Mouse (Mus musculus) limb, embryonic 14.5 days (tissue): ENCODE measurements at regions not wholly inside any gene's neighbourhood (a gene's known extent, or its start where the extent isn't known, plus 50 kb on each side); places are given as distances from the start of the nearest gene placed in this dataset.

Experiments used
- ATAC-seq: fragments of 200-750 bp; cut with Nextera tagmentation; 2 replicates; pipeline ENCODE4 v1.8.0; 2017; ENCODE audit warnings: low read depth, moderate number of reproducible peaks, moderate TSS enrichment; ENCODE audit not compliant: low FRiP score
- DNase-seq: peaks from one replicate; pipeline ENCODE4 v3.0.0-alpha.2; 2015; ENCODE audit warnings: low spot score
- H3K27ac ChIP-seq: fragments of 300-500 bp; sonication (generic); replicated peaks from 2 replicates; pipeline ENCODE4 v1.5.1; 2014; ENCODE audit warnings: low read depth, mild to moderate bottlenecking, low read length, moderate library complexity, mixed read lengths
- H3K27me3 ChIP-seq: fragments of 300-500 bp; sonication (generic); 2 replicates; pipeline ENCODE4 v1.6.1; 2014; ENCODE audit warnings: low read length, mixed read lengths; ENCODE audit not compliant: control insufficient read depth, insufficient read depth
- H3K36me3 ChIP-seq: fragments of 300-500 bp; sonication (generic); 2 replicates; pipeline ENCODE4 v1.6.1; 2014; ENCODE audit warnings: mild to moderate bottlenecking, low read length, moderate library complexity, mixed read lengths; ENCODE audit not compliant: control insufficient read depth, insufficient read depth
- H3K4me1 ChIP-seq: fragments of 300-500 bp; sonication (generic); 2 replicates; pipeline ENCODE4 v1.6.1; 2014; ENCODE audit warnings: antibody characterized with exemption, low read length, mixed read lengths; ENCODE audit not compliant: control insufficient read depth, insufficient read depth
- H3K4me2 ChIP-seq: fragments of 300-500 bp; sonication (generic); replicated peaks from 2 replicates; pipeline ENCODE4 v1.6.1; 2014; ENCODE audit warnings: low read depth, mild to moderate bottlenecking, low read length, moderate library complexity; ENCODE audit not compliant: severe bottlenecking
- H3K4me3 ChIP-seq: fragments of 300-500 bp; sonication (generic); replicated peaks from 2 replicates; pipeline ENCODE4 v1.5.1; 2014; ENCODE audit warnings: low read length
- H3K9ac ChIP-seq: fragments of 300-500 bp; sonication (generic); 2 replicates; pipeline ENCODE4 v1.6.1; 2014; ENCODE audit warnings: mild to moderate bottlenecking, low read depth, low read length, moderate library complexity; ENCODE audit not compliant: severe bottlenecking
- H3K9me3 ChIP-seq: fragments of 300-500 bp; sonication (generic); 2 replicates; pipeline ENCODE4 v1.6.1; 2016; ENCODE audit warnings: low read length; ENCODE audit not compliant: control insufficient read depth
- POLR2A ChIP-seq: fragments of 200-500 bp; IDR thresholded peaks from 2 replicates; pipeline ENCODE4 v1.8.0; 2012; ENCODE audit warnings: inconsistent platforms, mild to moderate bottlenecking, moderate library complexity, borderline replicate concordance; ENCODE audit not compliant: insufficient read depth, insufficient read length; ENCODE audit errors: extremely low read depth
- WGBS: fragments of 180-500 bp; shearing (Covaris S2); extraction: QIAGEN DNeasy Blood & Tissue Kit; methylation state at CpG from one replicate; pipeline ENCODE4 v1.1.7; 2014; 5-methylcytosine and 5-hydroxymethylcytosine counted together

DNA sequence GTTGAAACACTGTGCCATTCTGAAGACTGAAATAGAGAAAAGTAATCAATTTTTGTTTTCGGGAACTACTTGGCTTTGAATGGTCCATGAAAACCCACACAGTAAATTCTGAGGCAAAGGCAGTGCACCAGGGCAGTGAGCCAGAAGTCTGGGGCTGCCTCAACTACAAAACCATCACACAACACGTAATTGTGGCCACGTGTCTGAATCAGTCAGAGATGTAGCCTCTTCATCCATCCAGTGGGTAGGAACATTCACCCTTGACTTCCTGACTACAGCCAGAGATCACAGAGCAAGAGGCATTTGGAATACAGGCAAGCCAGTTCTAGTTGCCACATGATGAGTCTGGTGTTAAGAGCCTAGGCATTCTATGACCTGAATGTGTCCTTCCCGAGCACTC, 432.3 kb downstream of the Gsdmc2 start:
- no peaks in the 10 kb centered on the region for H3K27me3 ChIP-seq
- no peaks in the 10 kb centered on the region for H3K4me1 ChIP-seq
- TF ChIP-seq POLR2A = no peak
- 67% methylated on average over 4 of the region's 4 CpGs for WGBS
- ATAC-seq = no peak
- H3K27ac ChIP-seq = no peak overlapping the region
- no peak for DNase-seq
- H3K9ac ChIP-seq = no peak overlapping the region
- H3K4me2 ChIP-seq = no peak overlapping the region
- H3K4me3 ChIP-seq = no peak overlapping the region
- H3K36me3 ChIP-seq = no peaks in the 10 kb centered on the region
- no peaks in the 10 kb centered on the region for H3K9me3 ChIP-seq

DNA sequence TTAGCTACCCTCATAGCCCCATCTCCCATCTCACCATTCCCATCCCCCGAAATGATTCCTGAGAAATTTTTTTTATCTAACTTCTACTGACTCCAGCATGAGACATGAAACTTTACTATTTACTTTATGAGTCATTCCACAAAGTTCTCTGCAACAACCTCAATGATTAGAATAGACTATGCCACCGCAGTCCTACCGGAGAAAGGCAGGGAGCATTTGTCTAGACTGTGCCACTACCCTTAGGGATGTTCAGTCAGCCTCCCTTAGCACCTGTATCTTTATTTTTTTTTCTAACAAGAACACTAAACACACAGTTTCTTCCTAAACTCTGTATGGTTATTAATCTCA, 433.2 kb downstream of the Gsdmc2 start:
- no peaks in the 10 kb centered on the region for H3K9me3 ChIP-seq
- 90% methylated on average over 3 of the region's 3 CpGs for WGBS
- no peak overlapping the region for H3K4me2 ChIP-seq
- H3K27me3 ChIP-seq = no peaks in the 10 kb centered on the region
- no peak overlapping the region for H3K4me3 ChIP-seq
- no peak for ATAC-seq
- no peak for TF ChIP-seq POLR2A
- H3K36me3 ChIP-seq = no peaks in the 10 kb centered on the region
- H3K4me1 ChIP-seq = no peaks in the 10 kb centered on the region
- no peak for DNase-seq
- no peak overlapping the region for H3K9ac ChIP-seq
- no peak overlapping the region for H3K27ac ChIP-seq

- no peak for TF ChIP-seq POLR2A
- no peaks in the 10 kb centered on the region for H3K9me3 ChIP-seq
- DNase-seq (no peak), ATAC-seq (no peak)
- H3K27me3 ChIP-seq = no peaks in the 10 kb centered on the region
- no peak overlapping the region for H3K27ac ChIP-seq
- WGBS = 73% methylated on average over 11 of the region's 11 CpGs
- no peak overlapping the region for H3K9ac ChIP-seq
- no peaks in the 10 kb centered on the region for H3K36me3 ChIP-seq
- no peaks in the 10 kb centered on the region for H3K4me1 ChIP-seq
- no peak overlapping the region for H3K4me3 ChIP-seq
- no peak overlapping the region for H3K4me2 ChIP-seq
Observed at GRCm38 (mm10) chr15:63410994-63411770, 433.8 kb downstream of the Gsdmc2 start.

DNA sequence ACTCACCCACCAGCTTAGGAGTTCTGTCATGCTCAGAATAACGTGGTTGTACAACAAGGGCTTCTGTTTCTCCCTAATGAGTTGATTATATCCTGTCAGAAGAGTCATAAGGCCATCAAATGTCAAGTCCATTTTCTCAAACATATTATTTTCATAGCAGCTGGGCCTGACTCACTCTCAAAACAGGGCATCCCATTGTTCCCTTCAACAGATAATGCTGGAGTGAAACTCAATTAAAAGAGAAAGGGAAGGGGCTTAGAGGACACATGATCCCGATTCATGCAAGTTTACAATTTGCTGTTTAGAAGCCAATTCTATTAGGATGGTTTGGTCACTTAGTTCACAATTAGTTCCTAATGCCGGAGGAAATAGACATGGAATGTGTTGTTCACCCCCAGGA, 444.5 kb downstream of the Gsdmc2 start:
- H3K9ac ChIP-seq = no peak overlapping the region
- no peak overlapping the region for H3K4me3 ChIP-seq
- no peaks in the 10 kb centered on the region for H3K9me3 ChIP-seq
- no peaks in the 10 kb centered on the region for H3K4me1 ChIP-seq
- DNase-seq (no peak), ATAC-seq (no peak)
- no peak overlapping the region for H3K4me2 ChIP-seq
- H3K27ac ChIP-seq = no peak overlapping the region
- 51% methylated on average over 3 of the region's 3 CpGs for WGBS
- H3K36me3 ChIP-seq = no peaks in the 10 kb centered on the region
- no peaks in the 10 kb centered on the region for H3K27me3 ChIP-seq
- TF ChIP-seq POLR2A = no peak

DNA sequence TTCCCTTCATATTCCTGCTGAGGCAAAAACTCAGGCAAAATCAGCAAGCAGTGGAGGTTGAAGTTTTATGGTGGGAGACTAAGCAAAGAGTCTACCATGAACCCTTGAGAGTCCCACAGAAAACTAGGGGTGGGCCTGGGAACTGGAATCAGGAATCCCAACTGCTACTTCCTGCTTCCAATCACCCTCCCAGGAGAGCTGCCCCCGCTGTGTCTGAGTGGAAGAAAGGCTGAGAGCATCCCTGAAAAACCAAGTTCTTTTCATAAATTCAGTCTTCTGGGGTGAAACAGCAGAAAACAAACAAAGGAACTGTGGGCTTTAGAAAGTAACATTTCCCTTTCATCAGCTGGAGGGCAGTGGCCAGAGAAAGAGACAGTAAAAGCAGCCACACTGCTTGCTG, 445.0 kb downstream of the Gsdmc2 start:
- H3K27me3 ChIP-seq = no peaks in the 10 kb centered on the region
- WGBS = 59% methylated on average over 1 of the region's 1 CpGs
- DNase-seq = no peak
- no peaks in the 10 kb centered on the region for H3K4me1 ChIP-seq
- H3K27ac ChIP-seq = no peak overlapping the region
- no peaks in the 10 kb centered on the region for H3K9me3 ChIP-seq
- ATAC-seq = no peak
- no peak for TF ChIP-seq POLR2A
- no peak overlapping the region for H3K4me3 ChIP-seq
- no peak overlapping the region for H3K4me2 ChIP-seq
- H3K9ac ChIP-seq = no peak overlapping the region
- H3K36me3 ChIP-seq = no peaks in the 10 kb centered on the region
